Mouse (Mus musculus) gastrocnemius, adult 18-20 months (tissue): ENCODE measurements around the gene Tmem121b. TPM values are rescaled to one million over a fixed set of nuclear protein-coding genes. Genes with fewer than 3 reads are reported as not detected.
A peak's percentile ranks its signal among the peaks of the same experiment; 100 is the strongest.

Source experiments
- DNase-seq: peaks from one replicate; pipeline ENCODE4 v3.0.0; 2021; ENCODE audit warnings: low spot score
- long read RNA-seq, 2 experiments: library from polyadenylated mRNA; stranded (forward); transcript quantifications; one replicate each; pipeline ENCODE4 v2.0.0; 2021
- total RNA-seq, 2 experiments: library from RNA; stranded (reverse); gene quantifications; 2 replicates each; pipeline ENCODE4 v1.2.3; 2021

Gene Tmem121b
- not detected for total RNA-seq
- long read RNA-seq, experiment 1, result 0 reads
- long read RNA-seq, experiment 2, result 0 reads

GRCm38 (mm10) chr6:120493374-120494181 is at the start of gene Tmem121b:
Gene Tmem121b (minus strand): TSS chr6:120493807.
- no peak for DNase-seq

DNA sequence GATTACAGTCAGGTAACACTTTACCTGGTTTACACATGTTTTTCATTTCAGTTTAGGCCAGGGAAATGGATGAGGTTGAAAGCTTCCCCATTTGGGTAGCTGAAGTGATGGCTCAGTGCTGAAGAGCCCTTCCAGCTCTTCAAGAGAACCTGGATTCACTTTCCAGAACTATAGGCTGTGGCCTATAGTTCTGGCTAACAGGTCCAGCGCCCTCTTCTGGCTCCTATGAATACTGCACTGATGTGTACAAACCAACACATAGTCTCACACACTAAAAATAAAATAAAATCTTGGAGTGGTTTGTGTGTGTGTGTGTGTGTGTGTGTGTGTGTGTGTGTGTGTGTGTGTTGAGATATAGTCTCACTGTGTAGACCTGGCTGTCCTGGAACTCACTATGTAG is 48.5 kb upstream of the Tmem121b start:
- no peak for DNase-seq

DNA sequence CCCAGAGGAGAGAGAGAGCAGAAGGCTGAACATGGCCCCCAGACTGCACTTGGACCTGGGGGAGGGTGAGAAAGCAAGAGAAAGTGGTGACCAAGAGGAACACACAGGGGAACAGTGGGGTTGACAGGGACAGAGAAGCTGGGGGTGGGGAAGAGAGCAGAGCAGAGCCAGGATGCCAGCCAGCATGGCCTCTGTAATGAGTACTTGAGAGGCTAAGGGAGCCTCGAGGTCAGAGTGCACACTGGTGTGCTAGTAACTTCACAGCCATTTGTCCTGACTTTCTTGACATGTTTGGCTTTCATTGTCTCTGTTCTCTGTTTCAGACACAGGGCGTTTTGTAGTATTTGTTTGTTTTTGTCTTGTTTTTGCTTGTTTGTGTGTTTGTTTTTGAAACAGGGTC is 47.8 kb upstream of the Tmem121b start:
- DNase-seq, result no peak

GRCm38 (mm10) chr6:120539781-120540231 is 46.2 kb upstream of the Tmem121b start:
- DNase-seq, result peak; percentile 75

DNA sequence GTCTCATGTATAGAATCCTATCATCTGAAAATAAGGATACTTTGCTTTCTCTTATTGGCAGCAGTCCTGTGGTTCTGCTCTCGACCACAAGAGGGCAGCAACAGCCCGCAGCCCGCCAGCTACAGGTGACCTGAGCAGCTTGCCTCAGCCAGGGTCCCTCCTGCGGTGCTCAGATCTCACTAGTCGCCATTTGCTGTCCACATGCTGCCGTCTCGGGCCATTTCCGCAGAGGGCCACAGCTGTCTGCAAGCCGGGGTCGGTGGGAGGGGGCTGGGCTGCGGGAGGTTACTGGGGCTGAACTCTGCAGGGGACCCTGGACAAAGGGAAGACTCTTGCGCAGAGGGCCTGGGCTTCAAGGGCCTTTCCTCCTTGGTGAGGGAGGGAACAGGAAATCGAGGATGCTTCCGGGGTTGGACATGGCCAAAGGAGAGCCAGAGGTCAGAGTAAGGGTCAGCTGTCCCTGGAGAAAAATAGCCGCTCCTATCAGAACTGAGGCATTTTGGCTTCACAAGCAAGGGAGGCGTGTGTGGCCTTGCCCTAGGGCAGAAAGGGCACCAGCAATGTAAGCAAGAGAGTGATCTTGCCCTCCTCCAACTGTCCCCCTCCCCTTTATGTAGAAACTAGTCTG is 45.6 kb upstream of the Tmem121b start:
- DNase-seq, result peak; percentile 68

GRCm38 (mm10) chr6:120536337-120536736 is 42.7 kb upstream of the Tmem121b start:
- DNase-seq, result no peak

GRCm38 (mm10) chr6:120532594-120532993 is 39.0 kb upstream of the Tmem121b start:
- no peak for DNase-seq

- peak; percentile 92 for DNase-seq
Measured at GRCm38 (mm10) chr6:120531020-120531965, 37.7 kb upstream of the Tmem121b start, which contains the start of gene Hdhd5. Gene Hdhd5 (minus strand): TSS chr6:120531319.

DNA sequence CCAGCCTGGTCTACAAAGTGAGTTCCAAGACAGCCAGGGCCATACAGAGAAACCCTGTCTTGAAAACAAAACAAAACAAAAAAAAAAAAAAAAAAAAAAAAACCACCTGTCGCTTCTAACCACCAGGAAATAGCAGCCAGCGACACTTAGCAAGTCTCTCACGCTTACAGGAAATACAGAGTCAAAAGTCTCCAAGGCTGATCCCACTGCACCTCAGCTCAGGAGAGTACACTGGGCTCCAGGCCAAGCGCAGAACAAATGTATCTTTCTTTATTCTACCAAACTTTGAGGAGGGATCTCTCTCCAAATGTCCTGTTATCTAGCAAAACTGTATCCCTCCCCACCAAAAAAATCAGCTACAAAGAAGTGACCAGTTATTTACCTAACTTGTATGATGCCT is 35.5 kb upstream of the Tmem121b start:
- DNase-seq, result no peak

GRCm38 (mm10) chr6:120524796-120525195 is 31.2 kb upstream of the Tmem121b start:
- no peak for DNase-seq

- no peak for DNase-seq
Measured at GRCm38 (mm10) chr6:120519647-120520046, 26.0 kb upstream of the Tmem121b start.

DNA sequence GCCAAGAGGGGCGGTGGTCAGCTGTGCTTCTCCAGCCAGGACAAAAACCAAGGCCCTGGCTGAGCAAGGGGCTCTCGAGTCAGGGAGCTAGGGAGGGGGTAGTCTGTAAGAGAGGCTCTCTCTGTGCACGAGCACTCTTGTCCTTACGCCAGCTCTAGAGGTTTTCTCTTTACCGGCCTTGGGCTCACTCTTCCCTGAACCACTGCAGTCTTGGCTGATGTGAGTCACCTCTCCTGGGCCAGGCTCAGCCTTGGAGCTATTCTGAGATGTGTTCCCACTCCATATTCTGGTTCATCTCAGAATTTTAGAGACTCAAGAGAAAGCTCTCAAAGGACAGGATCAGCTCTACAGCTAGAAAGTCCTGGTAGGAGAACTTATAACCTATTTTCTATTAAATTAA is 23.7 kb upstream of the Tmem121b start:
- no peak for DNase-seq

DNA sequence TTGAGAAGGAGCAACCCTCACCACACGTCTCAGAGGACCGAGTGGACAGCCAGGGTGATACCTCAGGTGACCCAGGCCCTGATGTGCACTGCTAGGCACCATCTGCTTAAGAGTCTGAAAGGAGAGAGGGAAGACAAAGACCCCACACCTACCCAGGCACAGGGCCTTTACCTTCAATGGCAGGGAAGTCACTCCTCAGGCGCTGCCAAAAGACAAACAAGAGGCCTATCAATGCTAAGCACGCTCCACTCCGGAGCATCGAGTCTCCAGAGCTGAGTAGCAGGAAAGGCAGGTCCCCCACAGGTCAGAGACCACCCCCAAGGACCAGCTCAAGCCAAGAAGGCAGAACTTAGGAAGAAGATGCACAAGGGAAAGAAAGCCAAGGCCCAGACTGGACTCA is 23.3 kb upstream of the Tmem121b start:
- no peak for DNase-seq

GRCm38 (mm10) chr6:120516422-120516821 is 22.8 kb upstream of the Tmem121b start:
- DNase-seq, result no peak

- DNase-seq, result no peak
Measured at GRCm38 (mm10) chr6:120511212-120511611, 17.6 kb upstream of the Tmem121b start.

DNA sequence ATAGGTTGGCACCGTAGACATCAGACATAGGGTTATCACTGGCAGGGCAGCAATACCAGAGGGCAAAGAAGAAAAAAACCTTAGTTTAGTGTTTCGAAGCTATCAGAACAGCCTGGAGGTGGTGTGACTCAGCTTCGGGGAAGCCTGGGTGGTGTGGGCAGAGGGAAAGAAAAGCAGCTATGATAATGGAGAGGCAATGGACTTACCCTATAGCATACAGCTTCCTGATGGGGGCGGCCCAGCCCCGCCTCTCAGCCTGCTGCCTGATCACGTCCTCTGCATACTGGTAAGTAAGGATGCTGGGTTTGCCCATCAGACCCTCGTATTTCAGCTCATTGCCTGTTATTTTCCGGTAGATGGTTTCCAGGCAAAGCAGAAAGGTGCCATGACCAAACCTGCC is 16.8 kb upstream of the Tmem121b start:
- no peak for DNase-seq

- DNase-seq, result no peak
Measured at GRCm38 (mm10) chr6:120509975-120510374, 16.4 kb upstream of the Tmem121b start.

GRCm38 (mm10) chr6:120508645-120509044 is 15.0 kb upstream of the Tmem121b start:
- DNase-seq, result no peak

GRCm38 (mm10) chr6:120505531-120505930 is 11.9 kb upstream of the Tmem121b start:
- no peak for DNase-seq

DNA sequence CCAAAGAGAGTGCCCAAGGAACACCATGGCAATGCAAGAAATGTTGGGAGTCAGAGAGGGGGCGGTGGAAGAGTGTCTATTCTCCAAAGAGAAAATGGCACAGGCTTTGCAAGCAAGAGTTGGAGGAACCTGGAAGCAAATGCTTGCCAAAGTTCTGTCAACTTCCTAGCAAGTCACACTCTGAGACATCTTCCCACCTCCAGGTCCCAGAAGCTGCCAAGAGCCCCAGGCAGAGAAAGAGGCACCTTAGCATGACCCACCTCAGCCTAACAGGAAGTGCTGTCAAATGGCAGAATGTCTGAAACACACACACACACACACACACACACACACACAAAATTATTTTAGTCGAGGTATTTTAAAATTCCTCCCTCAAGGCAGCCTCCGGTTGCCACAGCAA is 10.4 kb upstream of the Tmem121b start:
- no peak for DNase-seq

- no peak for DNase-seq
Measured at GRCm38 (mm10) chr6:120496544-120496943, 2.9 kb upstream of the Tmem121b start.
